Mouse (Mus musculus) lung, adult 2 months (tissue): Measurements from ENCODE around the gene Mpnd. TPM values are rescaled to one million over a fixed set of nuclear protein-coding genes. Genes with fewer than 3 reads are reported as not detected.
A peak's percentile ranks its signal among the peaks of the same experiment; 100 is the strongest.

Experiments used
- DNase-seq: peaks from one replicate; pipeline ENCODE4 v3.0.0; 2022
- H3K4me1 ChIP-seq: fragments of 200-500 bp; 2 replicates; pipeline ENCODE4 v1.6.1; 2011; ENCODE audit warnings: low read length; ENCODE audit not compliant: control insufficient read depth, insufficient read depth
- H3K4me3 ChIP-seq: fragments of 200-500 bp; replicated peaks from 2 replicates; pipeline ENCODE3; 2011; ENCODE audit warnings: low read depth, mild to moderate bottlenecking, control low read depth, low read length; ENCODE audit errors: extremely low read depth
- CTCF ChIP-seq: fragments of 200-500 bp; IDR thresholded peaks from 2 replicates; pipeline ENCODE4 v1.5.1; 2011; ENCODE audit warnings: mild to moderate bottlenecking, low read length, control low read depth; ENCODE audit not compliant: insufficient read depth
- POLR2A ChIP-seq: fragments of 200-500 bp; IDR thresholded peaks from 2 replicates; pipeline ENCODE4 v1.6.1; 2011; ENCODE audit warnings: low read depth, mild to moderate bottlenecking, control low read depth, low read length, borderline replicate concordance; ENCODE audit errors: extremely low read depth
- WGBS: fragments of 180-500 bp; shearing (Covaris S2); methylation state at CpG from one replicate; pipeline ENCODE4 v1.1.7; 2018; 5-methylcytosine and 5-hydroxymethylcytosine counted together
- polyA plus RNA-seq: library from polyadenylated mRNA; depleted of rRNA; stranded (reverse); fragments of >200 nt; gene quantifications from 2 replicates; pipeline ENCODE4 v1.2.3, GENCODE M21; 2012

The Mpnd gene
- polyA plus RNA-seq, 1 experiment = 103 TPM

GRCm38 (mm10) chr17:55971453-55971852 lies 34.1 kb upstream of the Mpnd start:
- 40% methylated on average over 22 of the region's 22 CpGs for WGBS
- DNase-seq = no peak
- TF ChIP-seq POLR2A (no peak), CTCF (no peak)
- Histone ChIP-seq H3K4me3 (no peak overlapping the region), H3K4me1 (peaks cover under 1% of the 10 kb centered on the region; the same call in 1 of the 2 replicates)

GRCm38 (mm10) chr17:55976255-55976862 lies 29.2 kb upstream of the Mpnd start:
- no peak overlapping the region for H3K4me3 ChIP-seq
- TF ChIP-seq POLR2A (no peak), CTCF (peak; percentile 79)
- DNase-seq = peak; percentile 78
- WGBS = 14% methylated on average over 13 of the region's 13 CpGs
- 0 out of 2 replicates have a peak, but pooled peaks cover 3% of the 10 kb centered on the region for H3K4me1 ChIP-seq

GRCm38 (mm10) chr17:55977301-55977700 lies 28.2 kb upstream of the Mpnd start:
- no peak for DNase-seq
- no peak overlapping the region for H3K4me3 ChIP-seq
- TF ChIP-seq CTCF (no peak), POLR2A (no peak)
- 41% methylated on average over 3 of the region's 3 CpGs for WGBS
- 0 out of 2 replicates have a peak, but pooled peaks cover 3% of the 10 kb centered on the region for H3K4me1 ChIP-seq

DNA sequence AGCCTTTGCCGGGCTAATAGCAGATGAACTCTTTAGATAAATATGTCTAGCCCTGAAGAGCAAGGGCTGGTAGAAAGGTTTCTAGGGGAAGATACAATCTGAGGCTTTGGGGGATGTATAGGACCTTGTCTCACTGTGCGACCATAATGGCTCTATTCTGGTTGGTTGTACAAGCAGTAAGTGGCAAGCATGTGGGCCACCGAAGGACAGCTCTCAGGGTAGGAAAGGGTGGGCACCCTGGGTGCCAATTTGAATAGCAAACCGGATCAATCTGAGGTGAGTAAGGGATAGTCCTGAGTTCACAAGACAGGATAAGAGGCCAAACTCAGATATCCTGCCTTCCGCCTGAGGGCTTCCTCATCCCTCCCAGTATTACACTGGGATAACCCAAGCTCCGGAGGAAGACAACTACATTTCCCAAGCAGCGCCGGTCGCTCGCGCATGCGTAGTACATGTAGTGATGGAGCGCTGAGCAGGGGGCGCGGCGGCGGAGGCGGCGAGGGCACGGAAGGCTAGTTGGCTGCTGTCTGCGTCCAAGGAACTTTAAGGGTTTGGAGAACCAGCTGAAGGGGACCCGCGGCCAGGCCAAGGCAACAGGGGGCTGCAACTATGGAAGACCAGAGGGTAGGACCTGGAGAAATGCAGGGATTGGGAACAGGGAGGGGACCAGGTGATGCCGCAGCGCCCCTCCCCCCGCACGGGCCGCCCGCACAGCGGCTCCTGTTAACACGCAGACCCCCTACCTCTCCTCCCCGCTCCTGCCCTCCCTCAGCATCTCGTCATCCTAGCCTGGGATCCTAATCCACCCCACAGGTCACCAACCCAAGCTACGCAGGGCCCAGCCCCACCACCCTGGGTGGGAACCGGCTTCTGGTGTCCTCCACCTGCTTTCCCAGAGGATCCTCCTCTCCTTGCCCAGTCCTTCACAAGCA lies 19.2 kb upstream of the Mpnd start, which contains the start of gene Fsd1:
TSS of gene Fsd1 (plus strand) at position 480 of the 932 bp plus-strand sequence.
- WGBS = 7% methylated on average over 35 of the region's 35 CpGs
- Histone ChIP-seq H3K4me3 (no peak within 1 kb of the TSS), H3K4me1 (no peaks in the 10 kb centered on the region)
- TF ChIP-seq CTCF = no peak
- no peak for DNase-seq

DNA sequence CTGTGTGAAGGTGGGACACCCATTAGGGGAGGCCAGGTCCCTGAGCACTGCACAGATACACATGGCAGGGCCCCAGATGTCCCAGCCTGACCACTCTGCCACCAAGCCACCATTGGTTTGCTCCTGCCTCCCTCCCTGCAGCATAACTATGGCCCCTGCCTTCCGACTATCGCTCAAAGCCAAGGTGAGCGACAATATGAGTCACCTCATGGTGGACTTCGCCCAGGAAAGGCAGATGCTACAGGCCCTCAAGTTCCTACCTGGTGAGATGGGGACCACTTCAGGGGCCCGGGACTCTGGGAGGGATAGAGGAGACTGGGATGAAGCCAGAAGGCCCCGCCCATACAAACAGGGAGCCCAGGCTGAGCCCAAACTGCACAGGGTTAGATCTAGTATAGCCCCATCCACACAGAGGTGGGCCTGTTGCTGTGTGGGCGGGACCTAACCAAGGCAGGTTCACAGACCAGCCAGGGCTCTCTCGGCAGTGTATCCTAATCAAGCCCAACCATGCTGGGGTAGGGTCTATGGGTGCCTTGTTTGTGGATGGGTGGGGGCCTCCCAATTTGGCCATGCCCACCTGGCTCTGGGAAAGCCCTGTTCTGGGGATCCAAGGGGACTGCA lies 15.1 kb upstream of the Mpnd start:
- WGBS = 78% methylated on average over 8 of the region's 8 CpGs
- no peak overlapping the region for H3K4me3 ChIP-seq
- TF ChIP-seq POLR2A (no peak), CTCF (no peak)
- no peaks in the 10 kb centered on the region for H3K4me1 ChIP-seq
- DNase-seq = no peak

DNA sequence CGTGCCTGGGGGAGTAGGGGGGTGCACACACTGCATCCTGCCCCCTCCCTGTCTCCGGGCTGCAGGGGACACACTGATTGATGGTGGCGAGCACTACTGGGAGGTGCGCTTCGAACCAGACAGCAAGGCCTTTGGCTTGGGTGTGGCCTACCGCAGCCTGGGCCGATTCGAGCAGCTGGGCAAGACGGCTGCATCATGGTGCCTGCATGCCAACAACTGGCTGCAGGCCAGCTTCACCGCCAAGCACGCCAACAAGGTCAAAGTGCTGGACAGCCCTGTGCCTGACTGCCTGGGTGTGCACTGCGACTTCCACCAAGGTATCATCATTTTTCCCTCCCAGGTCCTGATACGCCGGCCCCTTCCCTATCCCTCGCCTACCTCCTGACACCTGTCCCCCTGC lies 9.5 kb upstream of the Mpnd start:
- no peak for DNase-seq
- Histone ChIP-seq H3K4me3 (no peak overlapping the region), H3K4me1 (no peaks in the 10 kb centered on the region)
- TF ChIP-seq POLR2A (no peak), CTCF (no peak)
- 80% methylated on average over 15 of the region's 15 CpGs for WGBS

DNA sequence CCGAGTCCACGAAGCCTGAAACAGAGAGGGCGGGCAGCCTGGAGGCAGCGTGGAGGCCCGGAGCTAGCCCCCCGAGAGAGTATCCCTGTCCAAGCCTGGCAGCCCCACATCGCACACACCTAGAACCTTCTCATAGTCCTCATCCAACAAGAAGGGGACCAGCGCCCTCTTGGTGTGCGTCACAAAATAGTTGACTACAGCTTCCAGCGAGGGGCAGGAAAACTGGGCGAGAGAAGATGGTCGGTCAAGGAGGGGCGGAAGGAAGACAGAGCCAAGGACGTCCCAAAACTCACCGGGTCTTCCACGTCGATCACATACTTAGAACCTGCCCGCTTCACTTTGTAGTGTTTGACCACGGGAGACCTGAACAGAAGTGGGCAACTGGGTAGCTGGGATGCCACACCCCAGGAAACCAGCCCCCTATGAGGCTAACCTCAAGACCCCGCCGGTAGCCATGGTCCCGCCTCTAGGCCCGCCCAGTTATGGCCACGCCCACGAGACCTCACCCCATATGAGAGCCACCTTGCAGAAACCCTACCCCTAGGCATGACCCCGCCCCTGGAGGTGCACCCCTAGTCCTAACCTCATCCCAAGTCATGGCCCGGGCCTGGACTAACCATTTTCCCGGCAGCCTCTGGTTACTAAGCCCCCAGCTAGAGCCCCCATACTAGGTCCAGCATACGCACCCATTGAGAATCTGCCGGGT lies 5.6 kb upstream of the Mpnd start:
- H3K4me1 ChIP-seq = no peaks in the 10 kb centered on the region
- H3K4me3 ChIP-seq = no peak overlapping the region
- TF ChIP-seq POLR2A = no peak
- no peak for TF ChIP-seq CTCF
- no peak for DNase-seq
- 37% methylated on average over 30 of the region's 30 CpGs for WGBS

DNA sequence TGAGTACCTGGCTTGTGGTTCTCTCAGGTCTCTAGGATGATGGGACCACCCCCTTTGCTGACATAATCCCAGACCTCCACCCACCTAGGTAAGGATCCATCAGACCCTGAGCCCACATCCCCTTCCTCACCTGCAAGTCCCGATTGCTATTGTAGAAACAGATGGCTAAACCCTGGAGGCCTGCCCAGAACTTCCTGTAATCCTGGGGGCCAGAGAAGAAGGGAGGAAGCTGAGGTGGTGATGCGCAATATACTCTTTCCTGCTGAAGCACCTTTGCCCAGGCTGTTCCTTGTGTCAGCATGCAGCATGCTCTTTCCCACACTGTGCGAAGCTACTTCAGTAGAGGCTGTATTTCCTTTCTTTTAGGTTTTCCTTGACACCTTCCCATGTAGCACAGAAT lies 2.5 kb upstream of the Mpnd start:
- WGBS = 70% methylated on average over 3 of the region's 3 CpGs
- H3K4me1 ChIP-seq = peaks cover 2% of the 10 kb centered on the region; the same call in 1 of the 2 replicates
- TF ChIP-seq CTCF (no peak), POLR2A (no peak)

GRCm38 (mm10) chr17:56006956-56007355 lies 1.4 kb downstream of the Mpnd start:
- H3K4me3 ChIP-seq = no peak overlapping the region
- WGBS = 65% methylated on average over 10 of the region's 10 CpGs
- DNase-seq = no peak
- H3K4me1 ChIP-seq = peaks cover 11% of the 10 kb centered on the region
- TF ChIP-seq CTCF (no peak), POLR2A (no peak)

More for the DNA sequence above, 2.5 kb upstream of the Mpnd start:
- no peak overlapping the region for H3K4me3 ChIP-seq
- DNase-seq = no peak
